ENCODE assay signal across 9 mouse cellular contexts in genomic region chr12:112560176-112560797, GRCm38 (mm10). TPM values are rescaled to one million over a fixed set of nuclear protein-coding genes. Genes with fewer than 3 reads are reported as not detected.
DNase-seq lines count a peak whose midpoint lies in the region; ATAC-seq and TF ChIP-seq lines count a peak whose summit lies in the region.
"Had no signal": no experiment of that assay in that cellular context is flagged by ENCODE, and none has a peak within 500 bp of the region (broad histone marks: within the 10 kb centered on the region; RNA-seq: fewer than 3 reads in every experiment).

No protein-coding gene starts in this region.

- no peaks in the 10 kb centered on the region for H3K9me3 ChIP-seq in G1E (replicated peaks)
- no peaks in the 10 kb centered on the region for H3K9me3 ChIP-seq in liver, embryonic 15.5 days (replicated peaks)
- H3K9me3 ChIP-seq in forebrain, embryonic 15.5 days: no peaks in the 10 kb centered on the region
- H3K9me3 ChIP-seq: hindbrain, embryonic 13.5 days had no signal

- peak; percentile 21 to 45 for DNase-seq in heart, adult 18-20 months
- no peak for DNase-seq in heart, adult 8-10 months (ENCODE audit: low spot score)
- no peak for DNase-seq in G1E (ENCODE audit: low spot score)
- DNase-seq in heart, postnatal 14 days: peak; percentile 34 to 49
- DNase-seq in layer of hippocampus, adult 18-20 months (ENCODE audit: low spot score in 2 of 2): no peak
- DNase-seq in right cerebral cortex, postnatal 14 days: no peak

- intact Hi-C loops in heart, postnatal 14 days (cut with DNase I): no loop called here

- 43% methylated on average over 5 of the region's 5 CpGs for WGBS in liver, embryonic 15.5 days (ENCODE audit: insufficient replicate concordance)
- WGBS in forebrain, embryonic 15.5 days: 55% methylated on average over 5 of the region's 5 CpGs

- no peaks in the 10 kb centered on the region for H3K36me3 ChIP-seq in G1E (replicated peaks)
- no peaks in the 10 kb centered on the region for H3K36me3 ChIP-seq in liver, embryonic 15.5 days (replicated peaks)
- H3K36me3 ChIP-seq in forebrain, embryonic 15.5 days: no peaks in the 10 kb centered on the region
- H3K36me3 ChIP-seq: hindbrain, embryonic 13.5 days had no signal

- no peak overlapping the region for H3K4me3 ChIP-seq in G1E (ENCODE audit: low read depth, low read length)
- H3K4me3 ChIP-seq in liver, embryonic 15.5 days (replicated peaks): no peak overlapping the region
- no peak overlapping the region for H3K4me3 ChIP-seq in forebrain, embryonic 15.5 days
- H3K4me3 ChIP-seq: hindbrain, embryonic 13.5 days had no signal

- no peak overlapping the region for H3K4me2 ChIP-seq in liver, embryonic 15.5 days
- H3K4me2 ChIP-seq in forebrain, embryonic 15.5 days (replicated peaks): no peak overlapping the region
- H3K4me2 ChIP-seq: hindbrain, embryonic 13.5 days had no signal

- peaks cover 2% of the 10 kb centered on the region; the same call in 1 of the 2 replicates for H3K4me1 ChIP-seq in G1E (ENCODE audit: insufficient read depth, low read depth, low read length)
- peaks cover 12% of the 10 kb centered on the region; the same call in 1 of the 2 replicates for H3K4me1 ChIP-seq in liver, embryonic 15.5 days (replicated peaks)
- no peaks in the 10 kb centered on the region for H3K4me1 ChIP-seq in forebrain, embryonic 15.5 days

- peaks cover 30% of the 10 kb centered on the region for H3K27me3 ChIP-seq in G1E (ENCODE audit: insufficient read depth, low read length)
- H3K27me3 ChIP-seq in liver, embryonic 15.5 days: no peaks in the 10 kb centered on the region
- H3K27me3 ChIP-seq in forebrain, embryonic 15.5 days: no peaks in the 10 kb centered on the region

- no peak overlapping the region for H3K9ac ChIP-seq in liver, embryonic 15.5 days
- no peak overlapping the region for H3K9ac ChIP-seq in forebrain, embryonic 15.5 days (replicated peaks)
- H3K9ac ChIP-seq: hindbrain, embryonic 13.5 days had no signal

- TF ChIP-seq CTCF in G1E (IDR thresholded peaks at IDR 0.05; ENCODE audit: low read depth, low read length): 0 out of 2 replicates have a peak, but pooled peaks have one; percentile 9

- peak; percentile 16; the same call in 1 of the 2 replicates for ATAC-seq in G1E (ENCODE audit: extremely low read depth, insufficient number of reproducible peaks, low FRiP score, poor library complexity, severe bottlenecking)
- peak; percentile 30 for ATAC-seq in liver, embryonic 15.5 days (ENCODE audit: insufficient read depth)
- ATAC-seq in forebrain, embryonic 15.5 days (replicated peaks): no peak

- H3K27ac ChIP-seq in liver, embryonic 15.5 days (replicated peaks): no peak overlapping the region
- H3K27ac ChIP-seq in forebrain, embryonic 15.5 days (replicated peaks): no peak overlapping the region
- H3K27ac ChIP-seq: hindbrain, embryonic 13.5 days had no signal

RNA-seq across cellular contexts. Expression of gene Inf2, which starts 28.3 kb away (rescaled TPM):
- total RNA-seq in heart, adult 18-20 months (2021): 10 to 100 TPM; 11.9 to 17.2 TPM
- total RNA-seq in heart, adult 8-10 months (2022): 10 to 100 TPM; 14.7 to 19.5 (median 17.7) TPM
- total RNA-seq in G1E (2014; fragmentation: Nextera tagmentation) (4.2 and 5.4 TPM in 2 replicates), G1E (2017) (2.3 and 2.5 TPM in 2 replicates)
- polyA plus RNA-seq in G1E (2012): 26.0 and 29.5 TPM in 2 replicates
- 10 to 100 TPM; 19.8 to 21.5 TPM for total RNA-seq in heart, postnatal 14 days (2021)
- polyA plus RNA-seq in liver, embryonic 15.5 days (2015; fragmentation: Nextera tagmentation; extraction: Ambion mirVana): 2.7 TPM in 2 replicates
- 100 to 1,000 TPM; 105 to 111 TPM for total RNA-seq in layer of hippocampus, adult 18-20 months (2021)
- polyA plus RNA-seq in forebrain, embryonic 15.5 days (2015; fragmentation: Nextera tagmentation; extraction: Ambion mirVana): 3.0 and 3.9 TPM in 2 replicates

RNA-seq across cellular contexts. Expression of gene Tmem179, which starts 43.7 kb away (rescaled TPM):
- total RNA-seq in heart, adult 18-20 months (2021): under 1 TPM in 1 of 2 experiments, not detected in 1; 0.10 TPM
- not detected for total RNA-seq in heart, adult 8-10 months (2022)
- total RNA-seq in G1E (2014; fragmentation: Nextera tagmentation): not detected in 2 replicates
- 0.06 TPM in 1 of 2 replicates, not detected in the other for total RNA-seq in G1E (2017)
- 0.02 TPM in 1 of 2 replicates, not detected in the other for polyA plus RNA-seq in G1E (2012)
- total RNA-seq in heart, postnatal 14 days (2021): not detected
- 0.03 and 0.05 TPM in 2 replicates for polyA plus RNA-seq in liver, embryonic 15.5 days (2015; fragmentation: Nextera tagmentation; extraction: Ambion mirVana)
- 100 to 1,000 TPM; 126 to 134 TPM for total RNA-seq in layer of hippocampus, adult 18-20 months (2021)
- polyA plus RNA-seq in forebrain, embryonic 15.5 days (2015; fragmentation: Nextera tagmentation; extraction: Ambion mirVana): 48.4 and 51.6 TPM in 2 replicates

RNA-seq across cellular contexts. Expression of gene Adssl1, which starts 59.6 kb away (rescaled TPM):
- total RNA-seq in heart, adult 18-20 months (2021): 100 to 1,000 TPM; 192 to 206 TPM
- total RNA-seq in heart, adult 8-10 months (2022): 100 to 1,000 TPM; 184 to 207 (median 193) TPM
- total RNA-seq in G1E (2014; fragmentation: Nextera tagmentation) (not detected in 2 replicates), G1E (2017) (0.06 TPM in 1 of 2 replicates, not detected in the other)
- 0.05 TPM in 1 of 2 replicates, not detected in the other for polyA plus RNA-seq in G1E (2012)
- 100 to 1,000 TPM; 119 to 129 TPM for total RNA-seq in heart, postnatal 14 days (2021)
- 13.4 TPM in 2 replicates for polyA plus RNA-seq in liver, embryonic 15.5 days (2015; fragmentation: Nextera tagmentation; extraction: Ambion mirVana)
- 10 to 100 TPM; 14.3 to 15.7 TPM for total RNA-seq in layer of hippocampus, adult 18-20 months (2021)
- 2.0 and 2.2 TPM in 2 replicates for polyA plus RNA-seq in forebrain, embryonic 15.5 days (2015; fragmentation: Nextera tagmentation; extraction: Ambion mirVana)

Comparison
In these comparisons a context has a peak if more than half of its experiments do, and no peak if none do; other contexts are left out.
1. DNase-seq: peak in heart, adult 18-20 months (2 of 2) and heart, postnatal 14 days (2 of 2); none in heart, adult 8-10 months (single experiment), G1E (single experiment), layer of hippocampus, adult 18-20 months (0 of 2) and right cerebral cortex, postnatal 14 days (single experiment).
2. RNA of gene Inf2, which starts 28.3 kb away (total RNA-seq): 105 to 111 TPM in layer of hippocampus, adult 18-20 months; 19.8 to 21.5 TPM in heart, postnatal 14 days, 14.7 to 19.5 TPM in heart, adult 8-10 months, 11.9 to 17.2 TPM in heart, adult 18-20 months and 2.3 to 5.4 TPM in G1E; every median in the first group is over 4 times any median in the second.
3. RNA of gene Tmem179, which starts 43.7 kb away (total RNA-seq): 126 to 134 TPM in layer of hippocampus, adult 18-20 months; 0.10 TPM in heart, adult 18-20 months, not detected in heart, adult 8-10 months, 0.06 TPM in G1E and not detected in heart, postnatal 14 days; every median in the first group is over 100 times any median in the second.
4. RNA of gene Adssl1, which starts 59.6 kb away (total RNA-seq): 192 to 206 TPM in heart, adult 18-20 months, 184 to 207 TPM in heart, adult 8-10 months, 119 to 129 TPM in heart, postnatal 14 days and 14.3 to 15.7 TPM in layer of hippocampus, adult 18-20 months; 0.06 TPM in G1E; every median in the first group is over 10 times any median in the second.